Mouse (Mus musculus): ENCODE results near the gene Map4k2. TPM values are rescaled to one million over a fixed set of nuclear protein-coding genes. Genes with fewer than 3 reads are reported as not detected.

Map4k2 gene
- polyA plus RNA-seq (2012; fragmentation: generic; extraction: Trizol) = 10.2 TPM
- long read RNA-seq, experiment 1, full-length matches to known transcripts = 1 of 4 reads
- long read RNA-seq, experiment 1, partial matches to known transcripts = 1 of 4 reads
- long read RNA-seq, experiment 1, other reads (novel, unspliced or antisense) = 2 of 4 reads
- long read RNA-seq, experiment 2, full-length matches to known transcripts = 33 of 48 reads
- long read RNA-seq, experiment 2, partial matches to known transcripts = 5 of 48 reads
- long read RNA-seq, experiment 2, other reads (novel, unspliced or antisense) = 10 of 48 reads

GRCm38 (mm10) chr19:6340524-6341452 lies at the start of gene Map4k2:
Gene Map4k2, plus strand, starts transcription at chr19:6341135.
- no peaks in the 10 kb centered on the region for H3K27me3 ChIP-seq (ENCODE audit: control insufficient read depth, insufficient read depth, insufficient read length)
- no peak for TF ChIP-seq USF1 (IDR thresholded peaks at IDR 0.05; ENCODE audit: low read depth)
- peak; percentile 25 for TF ChIP-seq CTCF (IDR thresholded peaks at IDR 0.05; ENCODE audit: control insufficient read depth, insufficient read depth, insufficient read length)
- peaks cover 36% of the 10 kb centered on the region for H3K36me3 ChIP-seq (ENCODE audit: control insufficient read depth, insufficient read depth)
- peaks cover 18% of the 10 kb centered on the region for H3K79me2 ChIP-seq (ENCODE audit: control insufficient read depth, insufficient read depth)
- peak within 1 kb of the TSS; percentile 34 for H3K4me3 ChIP-seq (ENCODE audit: insufficient read depth, poor library complexity, severe bottlenecking)
- H3K79me3 ChIP-seq (ENCODE audit: low read depth) = peaks cover 8% of the 10 kb centered on the region
- H3ac ChIP-seq (ENCODE audit: control insufficient read depth, insufficient read length, low read depth) = peak within 1 kb of the TSS; percentile 75

GRCm38 (mm10) chr19:6292262-6292661 lies 48.7 kb upstream of the Map4k2 start:
- Histone ChIP-seq H3K27me3 (ENCODE audit: control insufficient read depth, insufficient read depth, insufficient read length) (no peaks in the 10 kb centered on the region), H3K79me3 (ENCODE audit: low read depth) (peaks cover 36% of the 10 kb centered on the region), H3K36me3 (ENCODE audit: control insufficient read depth, insufficient read depth) (peaks cover 69% of the 10 kb centered on the region), H3ac (ENCODE audit: control insufficient read depth, insufficient read length, low read depth) (no peak overlapping the region), H3K79me2 (ENCODE audit: control insufficient read depth, insufficient read depth) (peaks cover 87% of the 10 kb centered on the region), H3K4me3 (ENCODE audit: insufficient read depth, poor library complexity, severe bottlenecking) (no peak overlapping the region)
- no peak for TF ChIP-seq FOSL1 (IDR thresholded peaks at IDR 0.05; ENCODE audit: insufficient read depth, low read length, poor library complexity, severe bottlenecking)
- no peak for TF ChIP-seq MAX (IDR thresholded peaks at IDR 0.05)
- TF ChIP-seq MYOG (IDR thresholded peaks at IDR 0.05; ENCODE audit: control insufficient read depth, extremely low read depth, insufficient read length) = no peak
- TF ChIP-seq CEBPB (IDR thresholded peaks at IDR 0.05; ENCODE audit: low read depth) = no peak

- no peak overlapping the region for H3K4me3 ChIP-seq (ENCODE audit: insufficient read depth, poor library complexity, severe bottlenecking)
- H3K79me3 ChIP-seq (ENCODE audit: low read depth) = peaks cover 30% of the 10 kb centered on the region
- peaks cover 81% of the 10 kb centered on the region for H3K79me2 ChIP-seq (ENCODE audit: control insufficient read depth, insufficient read depth)
- TF ChIP-seq MAX (IDR thresholded peaks at IDR 0.05) (no peak), MYOD1 (IDR thresholded peaks at IDR 0.05; ENCODE audit: control insufficient read depth, insufficient read length, low read depth) (no peak)
- H3K27me3 ChIP-seq (ENCODE audit: control insufficient read depth, insufficient read depth, insufficient read length) = no peaks in the 10 kb centered on the region
- no peak overlapping the region for H3ac ChIP-seq (ENCODE audit: control insufficient read depth, insufficient read length, low read depth)
- peaks cover 69% of the 10 kb centered on the region for H3K36me3 ChIP-seq (ENCODE audit: control insufficient read depth, insufficient read depth)
Measured at GRCm38 (mm10) chr19:6294301-6294700, 46.6 kb upstream of the Map4k2 start.

- no peak overlapping the region for H3K4me3 ChIP-seq (ENCODE audit: insufficient read depth, poor library complexity, severe bottlenecking)
- H3ac ChIP-seq (ENCODE audit: control insufficient read depth, insufficient read length, low read depth) = no peak overlapping the region
- peaks cover 57% of the 10 kb centered on the region for H3K79me2 ChIP-seq (ENCODE audit: control insufficient read depth, insufficient read depth)
- H3K79me3 ChIP-seq (ENCODE audit: low read depth) = peaks cover 16% of the 10 kb centered on the region
- peaks cover 70% of the 10 kb centered on the region for H3K36me3 ChIP-seq (ENCODE audit: control insufficient read depth, insufficient read depth)
- H3K27me3 ChIP-seq (ENCODE audit: control insufficient read depth, insufficient read depth, insufficient read length) = no peaks in the 10 kb centered on the region
- TF ChIP-seq MYOG (IDR thresholded peaks at IDR 0.05; ENCODE audit: control insufficient read depth, extremely low read depth, insufficient read length) (no peak), MAX (IDR thresholded peaks at IDR 0.05) (peak; percentile 64), CTCF (IDR thresholded peaks at IDR 0.05; ENCODE audit: control insufficient read depth, insufficient read depth, insufficient read length) (no peak), MYOD1 (IDR thresholded peaks at IDR 0.05; ENCODE audit: control insufficient read depth, insufficient read length, low read depth) (no peak)
Measured at GRCm38 (mm10) chr19:6296551-6297210, 44.3 kb upstream of the Map4k2 start.

GRCm38 (mm10) chr19:6297641-6298040 lies 43.3 kb upstream of the Map4k2 start:
- no peaks in the 10 kb centered on the region for H3K27me3 ChIP-seq (ENCODE audit: control insufficient read depth, insufficient read depth, insufficient read length)
- peak; percentile 57 for TF ChIP-seq MYOD1 (IDR thresholded peaks at IDR 0.05; ENCODE audit: control insufficient read depth, insufficient read length, low read depth)
- TF ChIP-seq MAX (IDR thresholded peaks at IDR 0.05) = no peak
- no peak for TF ChIP-seq CTCF (IDR thresholded peaks at IDR 0.05; ENCODE audit: control insufficient read depth, insufficient read depth, insufficient read length)
- TF ChIP-seq FOSL1 (IDR thresholded peaks at IDR 0.05; ENCODE audit: insufficient read depth, low read length, poor library complexity, severe bottlenecking) = peak; percentile 95
- TF ChIP-seq MYOG (IDR thresholded peaks at IDR 0.05; ENCODE audit: control insufficient read depth, extremely low read depth, insufficient read length) = no peak
- H3K79me2 ChIP-seq (ENCODE audit: control insufficient read depth, insufficient read depth) = peaks cover 47% of the 10 kb centered on the region
- H3K36me3 ChIP-seq (ENCODE audit: control insufficient read depth, insufficient read depth) = peaks cover 61% of the 10 kb centered on the region
- no peak overlapping the region for H3K4me3 ChIP-seq (ENCODE audit: insufficient read depth, poor library complexity, severe bottlenecking)
- no peak overlapping the region for H3ac ChIP-seq (ENCODE audit: control insufficient read depth, insufficient read length, low read depth)
- H3K79me3 ChIP-seq (ENCODE audit: low read depth) = peaks cover 9% of the 10 kb centered on the region

GRCm38 (mm10) chr19:6299003-6299402 lies 41.9 kb upstream of the Map4k2 start:
- H3ac ChIP-seq (ENCODE audit: control insufficient read depth, insufficient read length, low read depth) = no peak overlapping the region
- peaks cover 6% of the 10 kb centered on the region for H3K79me3 ChIP-seq (ENCODE audit: low read depth)
- H3K27me3 ChIP-seq (ENCODE audit: control insufficient read depth, insufficient read depth, insufficient read length) = no peaks in the 10 kb centered on the region
- H3K36me3 ChIP-seq (ENCODE audit: control insufficient read depth, insufficient read depth) = peaks cover 49% of the 10 kb centered on the region
- H3K4me3 ChIP-seq (ENCODE audit: insufficient read depth, poor library complexity, severe bottlenecking) = no peak overlapping the region
- TF ChIP-seq USF1 (IDR thresholded peaks at IDR 0.05; ENCODE audit: low read depth) = no peak
- TF ChIP-seq MYOG (IDR thresholded peaks at IDR 0.05; ENCODE audit: control insufficient read depth, extremely low read depth, insufficient read length) = no peak
- no peak for TF ChIP-seq MYOD1 (IDR thresholded peaks at IDR 0.05; ENCODE audit: control insufficient read depth, insufficient read length, low read depth)
- TF ChIP-seq CTCF (IDR thresholded peaks at IDR 0.05; ENCODE audit: control insufficient read depth, insufficient read depth, insufficient read length) = no peak
- TF ChIP-seq CEBPB (IDR thresholded peaks at IDR 0.05; ENCODE audit: low read depth) = no peak
- H3K79me2 ChIP-seq (ENCODE audit: control insufficient read depth, insufficient read depth) = peaks cover 34% of the 10 kb centered on the region

Data from C2C12 (cell line).